Mouse (Mus musculus): ENCODE results near the gene Mroh3.

Gene Mroh3

DNA sequence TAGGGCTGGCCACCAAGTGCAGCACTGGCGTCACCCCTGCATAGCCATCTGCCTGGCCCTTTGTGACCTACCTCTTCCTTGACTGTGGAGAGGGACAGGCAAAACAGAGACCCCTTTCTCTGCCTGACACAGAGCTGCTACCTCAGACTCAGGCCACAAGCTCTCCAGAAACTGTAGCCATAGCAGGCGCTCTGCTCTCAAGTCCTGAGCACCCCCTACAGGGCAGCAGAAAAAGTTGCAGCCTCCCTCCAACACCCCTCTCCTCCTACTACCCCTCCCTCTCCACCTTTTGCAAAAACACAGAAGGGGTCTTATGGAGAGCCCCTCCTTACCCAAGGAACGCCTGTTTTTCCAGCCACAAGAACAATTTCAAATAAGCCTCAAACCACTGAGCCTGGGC is at the start of gene Mroh3:
Gene Mroh3, minus strand, starts transcription at position 26 of the 400 bp plus-strand sequence.
- DNase-seq (ENCODE audit: low spot score) = no peak

DNA sequence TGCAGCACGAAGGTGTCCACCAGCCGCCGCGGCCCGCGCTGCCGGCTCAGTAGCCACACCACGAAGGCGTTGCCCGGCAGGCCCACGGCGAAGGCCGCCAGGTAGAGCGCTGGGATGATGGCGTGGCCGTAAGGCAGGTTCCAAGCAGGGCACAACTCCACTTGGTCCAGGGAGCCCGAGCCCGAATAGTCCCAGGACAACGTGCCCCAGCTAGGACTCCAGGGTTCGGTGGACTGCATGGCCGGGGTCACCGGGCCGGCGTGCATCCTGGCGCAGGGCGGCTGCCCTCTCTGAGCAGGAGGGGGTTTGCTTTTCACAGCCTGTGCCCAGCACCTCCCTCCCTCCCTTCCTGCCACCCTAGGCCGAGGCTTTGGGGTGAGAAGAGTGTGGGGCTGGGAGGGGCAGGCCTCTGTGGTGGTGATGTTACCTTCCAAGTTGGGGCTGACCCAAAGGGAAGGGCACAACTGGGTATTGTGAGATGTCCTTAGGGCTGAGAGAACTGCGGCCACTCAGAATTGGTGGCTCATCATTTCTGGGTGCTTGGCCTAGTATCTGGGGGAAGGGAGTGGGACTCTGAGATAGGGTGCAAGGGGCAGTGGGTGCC is 48.1 kb upstream of the Mroh3 start, which contains the start of gene Gpr25:
Gene Gpr25, minus strand, starts transcription at position 239 of the 604 bp plus-strand sequence.
- DNase-seq (ENCODE audit: low spot score) = no peak

DNA sequence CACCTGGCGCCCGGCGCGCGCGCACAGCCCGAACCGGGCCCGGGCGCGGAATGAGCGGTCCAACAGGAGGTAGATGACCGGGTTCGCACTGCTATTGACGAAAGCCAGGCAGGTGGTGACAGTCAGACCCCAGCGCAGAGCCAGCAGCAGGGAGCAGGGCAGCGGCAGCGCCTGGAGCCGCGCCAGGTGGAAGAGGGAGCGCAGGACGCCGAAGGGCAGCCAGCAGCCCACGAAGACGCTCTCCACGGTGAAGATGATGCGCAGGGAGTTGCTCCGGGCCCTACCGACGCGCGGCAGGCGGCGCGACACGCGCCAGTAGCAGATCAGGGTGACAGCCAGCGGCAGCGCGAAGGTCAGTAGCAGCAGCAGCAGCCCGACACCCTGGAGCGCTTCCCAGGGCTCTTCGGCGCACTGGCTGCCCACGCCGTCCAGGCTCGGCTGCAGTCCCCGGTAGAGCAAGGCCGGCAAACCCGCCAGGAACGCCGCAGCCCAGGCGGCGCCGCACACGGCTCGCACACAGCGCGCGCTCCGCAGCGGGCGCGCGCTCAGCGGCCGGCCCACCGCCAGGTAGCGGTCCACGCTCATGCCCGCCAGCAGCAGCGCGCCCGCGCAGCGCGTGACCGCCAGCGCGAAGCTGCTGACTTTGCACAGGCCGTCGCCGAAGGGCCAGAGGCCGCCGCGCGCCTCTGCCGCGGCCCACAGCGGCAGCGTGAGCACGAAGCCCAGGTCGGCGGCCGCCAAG is 47.4 kb upstream of the Mroh3 start:
- DNase-seq (ENCODE audit: low spot score) = peak; percentile 61

DNA sequence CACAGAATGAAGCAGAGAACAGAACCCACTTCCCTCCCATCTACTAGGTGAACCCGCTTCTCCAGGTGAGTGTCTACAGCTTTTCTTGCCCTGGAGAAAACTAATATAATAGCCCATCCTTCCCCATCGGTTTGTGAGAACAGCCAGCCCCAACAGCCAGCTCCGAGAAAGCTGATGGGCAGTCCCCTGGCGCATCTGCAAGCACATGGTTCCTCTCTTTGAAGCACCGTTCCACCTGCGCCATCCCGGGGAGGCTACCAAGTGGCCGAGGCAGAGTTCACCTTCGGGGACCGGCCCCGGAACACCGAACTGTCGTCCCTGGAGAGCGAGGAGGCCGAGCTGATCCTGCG is 46.9 kb upstream of the Mroh3 start:
- DNase-seq (ENCODE audit: low spot score) = no peak

DNA sequence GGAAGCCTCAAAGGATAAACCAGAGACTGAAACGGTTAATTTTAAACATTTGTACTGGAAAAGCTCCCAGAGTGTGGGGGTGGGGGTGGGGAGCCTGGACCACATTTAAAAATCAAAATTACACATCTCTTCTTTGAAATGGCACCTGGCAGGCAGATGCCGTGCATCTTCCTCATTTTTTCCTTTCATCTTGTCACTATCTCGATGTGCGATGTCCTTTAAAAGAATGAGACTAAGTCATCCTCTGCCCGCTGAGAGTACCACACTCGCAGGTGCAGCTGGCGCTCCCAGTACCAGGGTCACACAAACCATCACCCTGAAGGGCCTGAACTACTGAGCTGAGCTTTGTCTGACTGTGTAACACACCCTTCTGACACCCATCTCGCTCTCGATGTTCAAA is 45.9 kb upstream of the Mroh3 start:
- no peak for DNase-seq (ENCODE audit: low spot score)

DNA sequence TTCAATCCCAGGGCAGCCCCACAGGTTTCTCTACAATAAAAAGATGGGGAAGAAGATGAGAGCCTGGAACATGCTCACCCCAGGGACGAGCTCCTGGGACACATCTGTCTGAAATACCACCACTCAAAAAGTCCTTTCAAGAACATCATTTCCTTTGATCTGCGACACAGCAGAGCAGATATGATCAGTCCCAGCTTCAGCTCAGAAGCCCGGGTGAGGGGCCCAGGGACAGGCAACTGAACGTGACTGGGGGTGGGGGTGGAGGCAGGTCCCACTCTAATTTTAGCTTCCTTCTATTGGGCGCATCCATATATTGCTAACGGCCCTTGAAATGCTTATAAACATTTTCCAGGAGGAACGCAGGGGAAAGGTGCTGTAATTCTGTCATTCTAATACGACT is 43.0 kb upstream of the Mroh3 start:
- no peak for DNase-seq (ENCODE audit: low spot score)

DNA sequence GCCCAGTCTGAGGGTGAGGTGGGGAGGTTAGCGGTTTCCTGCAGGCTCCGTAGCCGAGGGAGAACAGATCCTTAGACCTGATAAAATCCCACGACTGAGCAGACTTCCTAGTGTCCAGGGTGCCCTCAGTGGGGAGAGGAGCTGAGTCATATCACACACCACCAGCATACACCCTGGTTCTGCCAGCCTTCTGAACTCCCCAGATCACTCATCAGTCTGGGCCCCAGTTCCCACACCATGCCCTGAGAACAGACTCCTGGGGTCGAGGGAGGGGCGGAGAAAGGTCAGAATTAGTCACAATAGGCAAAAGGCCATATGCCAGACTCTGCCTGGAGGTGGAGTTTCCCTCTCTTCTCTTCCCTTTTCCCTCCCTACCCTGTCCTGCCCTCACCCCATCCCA is 42.5 kb upstream of the Mroh3 start:
- no peak for DNase-seq (ENCODE audit: low spot score)

DNA sequence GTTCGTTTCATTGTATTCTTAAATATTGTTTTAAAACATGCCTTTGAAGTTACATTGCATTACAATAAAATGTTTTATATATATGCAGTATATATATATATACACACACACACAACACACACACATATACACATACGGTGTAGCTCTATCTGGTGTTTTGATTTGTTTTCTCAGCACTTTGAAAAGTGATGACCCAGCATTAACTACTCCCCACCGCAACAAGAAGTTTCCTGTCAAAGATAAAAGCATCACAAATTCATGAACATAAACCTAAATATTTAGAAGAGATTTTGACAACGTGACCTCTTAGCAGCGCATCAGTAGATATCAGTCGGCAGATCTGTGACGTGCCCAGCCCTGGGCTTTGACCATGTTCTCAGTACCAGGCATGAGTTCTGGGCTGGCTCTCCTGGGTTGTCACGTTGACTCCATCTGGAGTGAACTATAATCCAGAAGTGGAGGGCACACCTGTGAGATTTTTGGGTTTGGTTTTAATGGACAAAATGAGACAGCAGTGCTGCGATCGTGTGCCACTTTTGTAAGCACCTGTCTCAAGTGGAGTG is 42.0 kb upstream of the Mroh3 start:
- DNase-seq (ENCODE audit: low spot score) = no peak

DNA sequence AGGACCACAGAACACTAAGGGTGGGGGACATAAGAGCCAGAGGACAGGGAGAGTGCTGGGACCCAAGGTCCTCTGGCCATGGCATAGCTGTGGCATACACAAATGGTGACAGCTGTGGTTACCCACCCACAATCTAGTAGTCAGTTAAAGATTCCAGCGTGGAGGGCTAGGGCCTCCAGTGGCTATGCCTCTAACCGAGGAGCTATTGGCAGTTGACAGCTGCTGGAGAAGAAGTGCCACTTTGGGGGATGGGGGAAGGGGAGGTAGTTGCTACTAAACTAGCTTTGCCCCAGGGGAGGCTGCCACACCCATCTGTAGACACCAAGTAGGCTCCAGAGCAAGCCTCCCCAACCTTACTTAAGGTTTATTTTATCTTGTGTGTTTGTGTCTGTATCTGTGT is 40.8 kb upstream of the Mroh3 start:
- no peak for DNase-seq (ENCODE audit: low spot score)

DNA sequence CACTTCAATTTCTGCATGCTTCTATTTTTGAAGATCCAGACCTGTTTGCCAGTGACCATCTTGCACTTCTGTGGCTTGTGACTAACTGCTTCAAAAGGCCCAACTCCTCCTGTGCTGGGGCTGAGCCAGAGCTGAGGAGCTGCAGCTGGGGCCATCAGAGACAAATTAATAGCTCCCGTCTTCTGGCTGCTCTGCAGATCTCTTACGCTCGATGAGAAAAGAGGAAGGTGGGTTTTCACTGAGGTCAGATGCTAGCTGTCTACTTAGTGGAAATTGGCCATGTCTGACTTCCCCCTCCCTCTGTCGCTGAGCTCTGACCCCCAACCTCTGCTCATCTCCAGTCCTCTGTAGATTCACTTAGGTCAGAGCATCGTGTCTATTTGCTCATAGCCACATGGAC is 37.0 kb upstream of the Mroh3 start:
- DNase-seq (ENCODE audit: low spot score) = no peak

DNA sequence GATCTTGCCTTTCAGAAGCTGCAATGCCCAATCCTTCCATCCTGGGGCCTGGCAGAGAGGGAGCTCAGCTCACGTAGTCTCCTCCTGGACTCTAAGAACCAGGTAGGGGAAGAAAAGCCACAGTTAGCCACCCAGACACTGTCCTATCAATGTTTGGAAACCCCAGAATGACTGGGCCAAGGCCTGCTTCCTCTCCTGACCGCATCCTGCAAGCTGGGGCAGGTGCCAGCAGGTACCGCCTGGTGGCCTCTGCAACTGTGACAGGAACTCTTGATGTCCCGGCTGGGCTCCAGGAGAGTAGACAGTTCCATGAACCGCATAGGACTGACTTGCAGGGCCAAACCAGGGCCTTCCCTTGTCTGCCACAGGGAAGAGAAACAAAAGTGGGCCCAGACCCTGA is 34.8 kb upstream of the Mroh3 start:
- no peak for DNase-seq (ENCODE audit: low spot score)

DNA sequence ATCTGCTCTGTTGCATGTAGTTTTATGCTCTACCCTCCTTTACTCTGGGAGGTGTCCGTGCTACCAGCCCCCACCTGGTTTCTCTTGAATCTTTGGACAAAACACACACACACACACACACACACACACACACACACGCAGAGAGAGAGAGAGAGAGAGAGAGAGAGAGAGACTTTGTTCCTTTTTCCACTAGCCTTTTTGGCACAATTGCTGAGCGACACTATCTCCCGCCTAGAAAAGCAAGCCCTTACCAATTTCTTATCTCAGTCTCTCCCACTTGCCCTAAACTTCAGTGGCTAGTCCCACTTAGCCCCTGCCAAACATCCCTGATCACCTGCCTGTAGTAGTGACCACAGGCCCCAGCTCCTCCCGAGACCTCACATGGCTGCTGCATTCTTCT is 31.8 kb upstream of the Mroh3 start:
- DNase-seq (ENCODE audit: low spot score) = no peak

DNA sequence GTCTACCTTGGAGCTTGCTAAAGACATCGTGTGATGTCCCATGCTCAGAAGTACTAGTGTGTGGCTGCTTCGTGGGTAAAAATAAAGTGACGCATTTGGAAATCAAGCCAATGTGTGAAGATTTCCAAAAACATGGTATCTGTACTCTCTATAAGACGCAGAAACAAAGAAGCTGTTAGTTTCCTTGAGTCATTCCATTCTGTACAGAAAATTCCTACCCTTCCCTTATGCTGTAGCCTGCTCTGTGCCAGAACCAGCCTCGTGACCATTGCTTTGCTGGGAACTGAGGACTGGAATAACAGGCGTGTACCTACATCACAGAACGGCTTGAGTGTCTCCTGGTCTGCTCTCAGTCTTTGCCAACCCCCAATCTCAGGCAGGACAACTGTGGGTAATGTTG is 29.2 kb upstream of the Mroh3 start:
- DNase-seq (ENCODE audit: low spot score) = no peak

DNA sequence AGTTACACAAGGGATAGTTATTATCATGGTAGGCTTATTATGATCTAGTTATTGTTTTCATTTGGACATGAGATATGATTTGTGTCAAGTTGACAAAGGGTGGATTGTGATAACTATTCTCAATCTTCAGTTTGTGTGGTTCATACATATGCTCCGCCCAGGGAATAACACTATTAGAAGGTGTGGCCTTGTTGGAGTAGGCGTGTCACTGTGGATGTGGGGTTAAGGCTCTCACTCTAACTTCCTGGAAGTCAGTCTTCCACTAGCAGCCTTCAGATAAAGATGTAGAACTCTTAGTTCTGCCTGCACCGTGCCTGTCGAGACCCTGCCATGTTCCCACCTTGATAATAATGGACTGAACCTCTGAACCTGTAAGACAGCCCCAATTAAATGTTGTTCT is 25.9 kb upstream of the Mroh3 start:
- DNase-seq (ENCODE audit: low spot score) = no peak

DNA sequence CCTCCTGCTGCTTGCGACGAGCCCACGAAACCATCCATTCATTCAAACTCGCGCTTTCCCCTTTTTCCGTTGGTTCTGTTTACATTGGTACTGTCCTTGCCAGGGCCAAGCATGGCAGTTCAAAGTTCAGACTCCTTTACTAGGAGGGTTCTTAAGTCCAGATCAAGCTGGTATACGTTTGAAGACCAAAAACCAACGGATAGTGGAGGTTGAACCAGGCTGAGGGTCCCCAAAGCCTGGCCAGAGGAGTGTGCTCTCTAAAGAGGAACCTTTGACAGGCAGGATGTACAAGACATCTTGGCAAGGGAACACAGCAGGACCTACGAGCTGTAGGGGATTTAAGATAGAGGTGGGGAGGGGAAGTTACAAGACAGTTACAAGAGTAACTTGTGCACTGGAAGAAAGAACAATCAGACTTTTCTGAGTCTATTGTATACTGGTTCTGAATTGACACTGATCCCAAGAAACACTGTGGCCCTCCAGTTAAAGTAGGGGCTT is 22.0 kb upstream of the Mroh3 start:
- DNase-seq (ENCODE audit: low spot score) = no peak

DNA sequence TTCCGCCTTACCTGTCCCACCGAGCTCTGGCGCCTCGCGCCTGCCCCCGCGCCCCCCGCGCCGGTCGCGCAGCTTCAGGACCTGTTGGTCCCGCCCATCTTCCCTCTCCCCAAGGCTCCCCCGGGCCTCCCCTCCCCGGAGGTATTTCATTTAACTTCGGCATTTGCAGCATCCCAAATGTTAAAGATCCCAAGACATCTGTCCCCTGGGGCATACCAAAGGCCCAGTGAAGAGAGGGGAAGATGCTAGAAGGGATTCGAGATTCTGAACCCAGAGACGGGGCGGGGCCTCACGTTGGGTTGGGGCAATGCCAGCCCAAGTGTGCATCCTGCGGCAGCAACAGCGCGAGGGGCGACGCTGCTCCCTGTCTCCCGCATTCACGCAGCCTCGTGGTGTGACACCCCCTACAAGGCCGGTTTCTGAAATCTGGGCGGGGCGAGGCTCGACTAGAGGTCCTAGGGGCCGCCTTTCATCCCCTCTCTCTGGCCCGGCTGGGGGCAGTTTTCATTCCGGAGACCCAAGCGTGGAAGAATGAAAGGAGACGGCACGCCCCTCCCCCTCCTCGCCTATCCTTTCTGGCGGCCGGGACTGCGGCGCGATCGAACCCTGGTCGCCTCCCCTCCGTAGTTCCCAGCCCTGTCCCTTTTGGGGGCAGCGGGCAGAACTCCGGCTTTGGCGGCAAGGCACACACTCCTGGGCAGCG is 21.4 kb upstream of the Mroh3 start, which contains the start of gene Inava:
Gene Inava, minus strand, starts transcription at position 373 of the 703 bp plus-strand sequence.
- DNase-seq (ENCODE audit: low spot score) = peak; percentile 33

DNA sequence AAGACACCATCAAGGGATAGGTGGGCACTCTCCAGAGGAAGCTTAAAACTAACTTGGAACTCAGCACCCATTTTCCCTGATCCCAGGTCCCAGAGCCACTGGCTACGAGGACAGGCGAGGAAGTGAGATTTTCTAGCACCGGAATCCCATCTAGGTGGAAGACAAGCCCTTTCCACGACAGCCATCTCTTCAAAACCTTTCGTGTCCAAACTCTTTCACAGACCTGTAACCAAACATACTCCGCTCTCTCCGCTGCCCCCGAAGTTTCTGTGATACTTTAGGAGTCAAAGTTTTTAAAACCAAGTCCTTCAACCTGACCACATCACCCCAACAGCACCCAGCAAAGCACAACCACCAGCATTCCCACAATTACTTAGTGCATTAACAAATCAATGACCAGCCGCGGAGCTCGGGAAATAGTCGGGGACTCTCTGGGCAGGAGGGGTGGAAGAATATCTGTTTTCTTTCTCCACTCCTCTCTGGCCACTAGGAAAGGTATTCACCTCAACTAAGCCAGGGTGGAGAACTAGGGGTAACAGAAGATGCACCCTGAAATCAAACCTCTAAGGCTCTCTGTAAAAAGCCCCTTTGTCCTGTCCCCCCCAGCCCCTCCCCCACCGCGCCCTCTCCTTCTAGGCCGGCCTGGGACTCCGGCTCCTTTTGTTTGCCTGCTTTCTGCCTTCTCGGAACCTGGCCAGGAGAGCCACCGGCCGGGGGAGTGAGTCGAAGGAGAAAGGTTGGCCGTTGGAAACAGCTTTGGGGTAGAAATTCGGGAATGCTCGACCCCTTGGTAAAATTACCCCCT is 20.6 kb upstream of the Mroh3 start:
- DNase-seq (ENCODE audit: low spot score) = no peak

DNA sequence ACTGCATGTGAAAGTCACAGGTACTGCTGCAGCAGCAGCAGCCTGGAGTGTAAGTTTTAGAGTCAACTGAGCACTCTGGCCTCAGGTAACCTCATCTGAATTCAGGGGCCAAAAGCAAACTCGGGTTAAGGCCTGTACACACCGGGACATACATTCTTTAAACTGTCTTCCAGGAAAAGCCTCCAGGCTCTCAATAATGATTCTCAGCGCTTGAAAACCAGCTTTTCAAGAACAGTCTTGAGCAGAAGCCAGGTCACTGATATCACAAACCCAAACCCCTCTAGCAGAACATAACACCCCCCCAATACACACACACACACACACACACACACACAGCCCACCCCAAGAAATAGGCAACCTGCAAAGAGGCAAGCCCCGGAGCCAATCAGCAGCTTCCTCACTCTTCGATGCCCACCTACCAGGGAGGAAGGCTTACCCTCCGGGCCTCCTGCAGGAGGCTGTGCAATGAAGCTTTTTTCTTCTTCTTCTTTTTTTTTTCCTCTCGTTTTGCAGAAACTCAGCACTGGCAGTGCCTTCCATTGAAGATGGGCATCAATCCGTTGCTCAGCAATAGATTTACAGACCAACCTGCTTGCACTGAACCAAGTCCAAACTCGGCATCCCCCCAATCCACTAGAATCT is 19.8 kb upstream of the Mroh3 start:
- no peak for DNase-seq (ENCODE audit: low spot score)

DNA sequence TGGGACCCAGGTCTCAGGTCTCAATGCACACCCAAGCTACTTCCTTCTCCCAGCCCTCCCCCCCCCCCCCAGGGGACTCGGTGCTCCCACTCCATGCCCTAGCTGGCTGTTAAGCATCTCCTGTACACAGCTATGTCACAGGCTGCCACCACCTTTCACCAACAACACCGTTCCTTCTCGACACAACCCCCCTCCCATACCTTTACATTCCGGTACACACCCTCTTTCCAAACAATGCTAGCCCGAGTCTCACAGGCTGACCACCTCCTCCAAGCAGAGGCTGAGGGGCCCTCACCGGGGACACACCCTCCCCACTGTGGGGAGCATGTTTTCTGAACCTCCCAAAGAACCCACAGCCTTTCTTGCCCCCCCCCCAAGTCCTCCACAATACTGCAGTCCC is 19.0 kb upstream of the Mroh3 start:
- no peak for DNase-seq (ENCODE audit: low spot score)

DNA sequence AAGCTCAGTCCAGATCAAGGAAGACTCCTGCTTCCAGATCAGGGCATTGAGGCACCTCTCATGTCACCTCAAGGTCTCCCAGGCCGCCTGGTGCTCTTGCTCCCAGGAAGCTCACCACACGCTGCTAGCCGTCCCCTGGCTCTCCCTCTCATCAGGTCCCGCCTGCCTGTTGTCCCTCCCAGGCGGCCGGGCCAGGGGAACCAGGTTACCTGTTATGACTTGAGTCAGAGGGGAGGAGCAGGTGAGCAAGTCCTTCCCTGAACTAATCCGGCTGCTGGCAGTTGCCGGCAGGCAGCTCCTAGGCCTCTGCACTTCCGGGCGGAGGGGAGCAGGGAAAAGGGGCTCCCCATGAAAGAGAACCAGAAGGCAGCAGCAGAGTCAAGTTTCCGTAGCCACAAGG is 17.6 kb upstream of the Mroh3 start:
- DNase-seq (ENCODE audit: low spot score) = no peak

DNA sequence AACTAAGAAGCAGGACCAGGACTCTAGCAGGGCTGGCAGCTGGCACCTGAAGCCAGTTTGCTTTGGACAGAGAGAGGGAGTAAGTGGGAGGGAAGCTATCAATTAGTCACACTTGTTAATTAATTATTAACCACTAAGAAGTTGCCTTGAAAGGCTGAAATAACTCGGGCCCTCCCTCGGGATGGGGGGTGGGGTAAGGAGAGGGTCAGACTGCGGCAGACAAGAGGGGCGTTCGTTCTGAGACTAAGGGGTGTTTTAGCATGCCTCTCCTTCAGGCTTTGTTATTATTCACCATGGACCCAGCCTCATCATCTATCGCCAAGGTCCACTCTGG is 16.4 kb upstream of the Mroh3 start:
- DNase-seq (ENCODE audit: low spot score) = no peak
